Mouse (Mus musculus): ENCODE data around the gene BC029722.

Gene BC029722

GRCm38 (mm10) chr2:155818596-155819391, 432 bp downstream of the BC029722 start:
- DNase-seq, result peak; percentile 99

GRCm38 (mm10) chr2:155817301-155818245, 1.7 kb downstream of the BC029722 start:
- DNase-seq, result no peak

- no peak for DNase-seq
These were observed 3.0 kb downstream of the BC029722 start for GRCm38 (mm10) chr2:155816179-155816578.

- DNase-seq, result no peak
These were observed 4.4 kb downstream of the BC029722 start for GRCm38 (mm10) chr2:155814829-155815228.

GRCm38 (mm10) chr2:155812637-155813036, 6.6 kb downstream of the BC029722 start:
- no peak for DNase-seq

GRCm38 (mm10) chr2:155811821-155812396, 7.3 kb downstream of the BC029722 start:
- DNase-seq, result peak; percentile 89

- no peak for DNase-seq
These were observed 9.6 kb downstream of the BC029722 start for GRCm38 (mm10) chr2:155809620-155810019.

GRCm38 (mm10) chr2:155807408-155807807, 11.8 kb downstream of the BC029722 start:
- no peak for DNase-seq

- DNase-seq, result peak; percentile 79
These were observed 12.7 kb downstream of the BC029722 start for GRCm38 (mm10) chr2:155806548-155806947.

GRCm38 (mm10) chr2:155805925-155806255, 13.3 kb downstream of the BC029722 start:
- no peak for DNase-seq

- peak; percentile 55 for DNase-seq
These were observed 13.8 kb downstream of the BC029722 start for GRCm38 (mm10) chr2:155805231-155805924.

- no peak for DNase-seq
These were observed 15.2 kb downstream of the BC029722 start for GRCm38 (mm10) chr2:155804053-155804452.

GRCm38 (mm10) chr2:155802761-155803160, 16.5 kb downstream of the BC029722 start:
- no peak for DNase-seq

- no peak for DNase-seq
These were observed 20.6 kb downstream of the BC029722 start for GRCm38 (mm10) chr2:155798613-155799012.

- DNase-seq, result no peak
These were observed 24.4 kb downstream of the BC029722 start for GRCm38 (mm10) chr2:155794674-155795445.

- DNase-seq, result no peak
These were observed 26.3 kb downstream of the BC029722 start for GRCm38 (mm10) chr2:155792899-155793298.

- no peak for DNase-seq
These were observed 31.0 kb downstream of the BC029722 start for GRCm38 (mm10) chr2:155787949-155788931.

GRCm38 (mm10) chr2:155786905-155787304, 32.3 kb downstream of the BC029722 start:
- DNase-seq, result no peak

GRCm38 (mm10) chr2:155784534-155784933, 34.7 kb downstream of the BC029722 start:
- no peak for DNase-seq

GRCm38 (mm10) chr2:155779506-155779905, 39.7 kb downstream of the BC029722 start:
- no peak for DNase-seq

GRCm38 (mm10) chr2:155779066-155779465, 40.2 kb downstream of the BC029722 start:
- DNase-seq, result no peak

Measured in lung, postnatal 36 days (tissue).